Mouse (Mus musculus): ENCODE results near the gene Zmym3. TPM values are rescaled to one million over a fixed set of nuclear protein-coding genes. Genes with fewer than 3 reads are reported as not detected.
"Not testable (repeated sequence)": the region's sequence is repeated elsewhere in the genome, so short reads cannot be mapped to it uniquely, and the experiment has no call there.

The Zmym3 gene
- total RNA-seq, 4 experiments from 2014 or later = 145 to 161 (median 153) TPM

- no peak for DNase-seq (ENCODE audit: low spot score in 2 of 2)
These were observed 44.3 kb downstream of the Zmym3 start, which contains the start of gene Gjb1 for GRCm38 (mm10) chrX:101376190-101376968. TSS of gene Gjb1 (plus strand) at chrX:101376378.

- no peak for DNase-seq (ENCODE audit: low spot score in 2 of 2)
These were observed 47.7 kb downstream of the Zmym3 start for GRCm38 (mm10) chrX:101372946-101373345.

- DNase-seq (ENCODE audit: low spot score in 2 of 2) = no peak
These were observed 50.1 kb downstream of the Zmym3 start for GRCm38 (mm10) chrX:101370573-101370972.

- DNase-seq (ENCODE audit: low spot score in 2 of 2) = no peak
These were observed 51.6 kb downstream of the Zmym3 start for GRCm38 (mm10) chrX:101369001-101369400.

GRCm38 (mm10) chrX:101358902-101359301 lies 61.7 kb downstream of the Zmym3 start:
- not testable (repeated sequence) for DNase-seq (ENCODE audit: low spot score in 2 of 2)

Other genes with a start within 250 kb of the Zmym3 start
- 10 to 100 TPM; 72.5 to 90.1 (median 77.3) TPM for gene Snx12, start 198.3 kb downstream of the Zmym3 start, total RNA-seq (2022)
- 10 to 100 TPM; 16.8 to 19.8 (median 17.4) TPM for gene Foxo4, start 166.3 kb downstream of the Zmym3 start, total RNA-seq (2022)
- not detected for gene Gm614, start 156.9 kb downstream of the Zmym3 start, total RNA-seq (2022)
- gene Il2rg, start 152.6 kb downstream of the Zmym3 start, total RNA-seq (2022) = 1 to 10 TPM in 3 of 4 experiments, under 1 TPM in 1; 0.83 to 1.8 (median 1.3) TPM
- not detected for gene Gm20489, start 151.8 kb downstream of the Zmym3 start, total RNA-seq (2022)
- 10 to 100 TPM; 20.0 to 29.2 (median 23.7) TPM for gene Med12, start 146.8 kb downstream of the Zmym3 start, total RNA-seq (2022)
- gene Nlgn3, start 121.7 kb downstream of the Zmym3 start, total RNA-seq (2022) = 100 to 1,000 TPM; 136 to 147 (median 143) TPM
- gene Gjb1, start 44.5 kb downstream of the Zmym3 start, total RNA-seq (2022) = 10 to 100 TPM; 19.0 to 20.0 (median 19.3) TPM
- gene Nono, start 8.5 kb upstream of the Zmym3 start, total RNA-seq (2022) = 100 to 1,000 TPM; 111 to 132 (median 113) TPM
- 1 to 10 TPM in 2 of 4 experiments, under 1 TPM in 2; 0.42 to 1.7 (median 1.0) TPM for gene Itgb1bp2, start 28.2 kb upstream of the Zmym3 start, total RNA-seq (2022)
- gene Taf1, start 111.9 kb upstream of the Zmym3 start, total RNA-seq (2022) = 10 to 100 TPM; 47.2 to 50.1 (median 48.3) TPM
- 100 to 1,000 TPM; 187 to 203 (median 200) TPM for gene Ogt, start 219.2 kb upstream of the Zmym3 start, total RNA-seq (2022)

Data from left cerebral cortex, adult 8-10 months (tissue).